Mouse (Mus musculus) CH12.LX (cell line): Measurements from ENCODE around the gene Immp2l. TPM values are rescaled to one million over a fixed set of nuclear protein-coding genes. Genes with fewer than 3 reads are reported as not detected.

Experiments used
- DNase-seq: peaks from one replicate; pipeline ENCODE4 v3.0.0-alpha.2; 2013; ENCODE audit errors: extremely low read depth
- H3K27ac ChIP-seq: 2 replicates; pipeline ENCODE4 v1.5.1; 2012; ENCODE audit warnings: low read depth, mild to moderate bottlenecking, control low read depth, moderate library complexity; ENCODE audit not compliant: insufficient read depth
- H3K27me3 ChIP-seq: replicated peaks from 2 replicates; pipeline ENCODE3; 2012; ENCODE audit warnings: inconsistent platforms
- H3K36me3 ChIP-seq, 2 experiments: replicated peaks in 1 of 2; 2 replicates each; pipeline versions ENCODE3 to v1.6.1; 2012; ENCODE audit warnings: inconsistent platforms in 1 of 2, low read length in 1 of 2, mild to moderate bottlenecking in 1 of 2, mixed read lengths in 1 of 2, moderate library complexity in 1 of 2; ENCODE audit not compliant: control insufficient read depth in 1 of 2, insufficient read depth in 1 of 2
- H3K4me1 ChIP-seq, 2 experiments: 2 replicates each; pipeline ENCODE4 v1.6.1; 2012; ENCODE audit warnings: inconsistent platforms in 1 of 2, moderate library complexity in 1 of 2; ENCODE audit not compliant: insufficient read depth in 2 of 2, control insufficient read depth in 1 of 2
- H3K4me2 ChIP-seq: 2 replicates; pipeline ENCODE4 v1.6.1; 2012; ENCODE audit warnings: low read depth, mild to moderate bottlenecking, control low read depth; ENCODE audit not compliant: poor library complexity, insufficient read depth, severe bottlenecking
- H3K4me3 ChIP-seq, 3 experiments: fragments of 150-350 bp in 1 of 3; sonication (generic) in 1 of 3; replicated peaks in 1 of 3; 2 replicates each; pipeline versions ENCODE3 to v1.5.1; 2011 to 2012; ENCODE audit warnings: low read depth in 2 of 3, low read length in 2 of 3, mild to moderate bottlenecking in 2 of 3, moderate library complexity in 2 of 3, control low read depth in 1 of 3, improper control_type of control experiment in 1 of 3, inconsistent platforms in 1 of 3, mixed read lengths in 1 of 3; ENCODE audit not compliant: poor library complexity in 1 of 3
- H3K79me2 ChIP-seq: replicated peaks from 2 replicates; pipeline ENCODE4 v1.6.1; 2012; ENCODE audit warnings: mild to moderate bottlenecking, moderate library complexity; ENCODE audit not compliant: control insufficient read depth, poor library complexity, insufficient read depth, severe bottlenecking; ENCODE audit errors: extremely low read depth
- H3K9ac ChIP-seq: 2 replicates; pipeline ENCODE4 v1.6.1; 2012; ENCODE audit warnings: low read depth, mild to moderate bottlenecking, control low read depth, moderate library complexity; ENCODE audit not compliant: insufficient read depth
- H3K9me3 ChIP-seq: replicated peaks from 2 replicates; pipeline ENCODE3; 2012; ENCODE audit warnings: low read length, inconsistent platforms, mixed read lengths
- BHLHE40 ChIP-seq: IDR thresholded peaks from 2 replicates; pipeline ENCODE4 v1.6.1; 2011; ENCODE audit warnings: mild to moderate bottlenecking, low read depth, low read length, improper control_type of control experiment
- CHD2 ChIP-seq: IDR thresholded peaks from 2 replicates; pipeline ENCODE4 v1.6.1; 2011; ENCODE audit warnings: low read length, improper control_type of control experiment
- CTCF ChIP-seq, 2 experiments: IDR thresholded peaks in 1 of 2; conservative IDR thresholded peaks in 1 of 2; 2 replicates each; pipeline ENCODE4 v1.5.1; 2011 to 2012; ENCODE audit warnings: low read depth in 2 of 2, low read length in 2 of 2, improper control_type of control experiment in 1 of 2, inconsistent platforms in 1 of 2, mild to moderate bottlenecking in 1 of 2, moderate library complexity in 1 of 2
- EP300 ChIP-seq: IDR thresholded peaks from 2 replicates; pipeline ENCODE4 v1.6.1; 2011; ENCODE audit warnings: low read length, improper control_type of control experiment
- ETS1 ChIP-seq: conservative IDR thresholded peaks from 2 replicates; pipeline ENCODE4 v1.6.1; 2012; ENCODE audit warnings: low read depth, mild to moderate bottlenecking, inconsistent platforms, low read length, improper control_type of control experiment, moderate library complexity
- HCFC1 ChIP-seq: IDR thresholded peaks from 2 replicates; pipeline ENCODE4 v1.6.1; 2012; ENCODE audit warnings: low read depth, mild to moderate bottlenecking, inconsistent platforms, low read length, improper control_type of control experiment
- IRF4 ChIP-seq: IDR thresholded peaks from 2 replicates; pipeline ENCODE4 v1.6.1; 2014; ENCODE audit warnings: low read depth, mild to moderate bottlenecking, inconsistent platforms, low read length, improper control_type of control experiment
- JUN ChIP-seq: IDR thresholded peaks from 2 replicates; pipeline ENCODE4 v1.6.1; 2011; ENCODE audit warnings: low read depth, mild to moderate bottlenecking, low read length, improper control_type of control experiment, moderate library complexity; ENCODE audit not compliant: insufficient read depth
- JUND ChIP-seq: conservative IDR thresholded peaks from 2 replicates; pipeline ENCODE4 v1.6.1; 2011; ENCODE audit warnings: low read depth, low read length, improper control_type of control experiment
- KAT2A ChIP-seq: IDR thresholded peaks from 2 replicates; pipeline ENCODE4 v1.6.1; 2012; ENCODE audit warnings: low read length, improper control_type of control experiment, inconsistent platforms; ENCODE audit not compliant: insufficient replicate concordance
- MAX ChIP-seq: IDR thresholded peaks from 2 replicates; pipeline ENCODE4 v1.6.1; 2011; ENCODE audit warnings: low read length, improper control_type of control experiment
- MXI1 ChIP-seq: IDR thresholded peaks from 2 replicates; pipeline ENCODE4 v1.6.1; 2011; ENCODE audit warnings: mild to moderate bottlenecking, low read depth, low read length, improper control_type of control experiment
- RAD21 ChIP-seq: IDR thresholded peaks from 2 replicates; pipeline ENCODE4 v1.6.1; 2011; ENCODE audit warnings: low read depth, mild to moderate bottlenecking, low read length, improper control_type of control experiment, moderate library complexity
- RCOR1 ChIP-seq: conservative IDR thresholded peaks from 2 replicates; pipeline ENCODE4 v1.6.1; 2012; ENCODE audit warnings: low read depth, mild to moderate bottlenecking, inconsistent platforms, low read length, improper control_type of control experiment
- UBTF ChIP-seq: IDR thresholded peaks from 2 replicates; pipeline ENCODE4 v1.6.1; 2012; ENCODE audit warnings: low read depth, mild to moderate bottlenecking, inconsistent platforms, low read length, improper control_type of control experiment, moderate library complexity
- USF1 ChIP-seq: IDR thresholded peaks from 2 replicates; pipeline ENCODE4 v1.6.1; 2014; ENCODE audit warnings: low read depth, mild to moderate bottlenecking, inconsistent platforms, low read length, improper control_type of control experiment
- ZC3H11A ChIP-seq: IDR thresholded peaks from 2 replicates; pipeline ENCODE4 v1.6.1; 2012; ENCODE audit warnings: low read depth, mild to moderate bottlenecking, inconsistent platforms, low read length, improper control_type of control experiment
- dilution Hi-C: fragments of 300-500 bp; cut with MboI; formaldehyde crosslinking; loops from 2 replicates; pipeline ENCODE4 v1.14.3; 2020; ENCODE audit warnings: low sequenced_read_pairs; ENCODE audit not compliant: extremely low pct_unique_long_range_greater_than_20kb, extremely low pct_ligation_motif_present
- in situ Hi-C: fragments of 300-500 bp; cut with MboI; formaldehyde crosslinking; loops from 3 replicates; pipeline ENCODE4 v1.14.3; 2019; ENCODE audit warnings: low sequenced_read_pairs, low pct_ligation_motif_present, low pct_unique_long_range_greater_than_20kb, mixed read lengths
- polyA plus RNA-seq: library from polyadenylated mRNA; unstranded; fragments of >175 nt; gene quantifications from 2 replicates; pipeline ENCODE4 v1.2.1, GENCODE M21; 2012; ENCODE audit warnings: low read depth; ENCODE audit not compliant: insufficient read length
- total RNA-seq, 2 experiments: library from RNA; depleted of rRNA; stranded (reverse); fragments of 300-350 nt in 1 of 2; fragments of >200 nt in 1 of 2; gene quantifications; 2 replicates each; pipeline ENCODE4 v1.2.3; 2012 to 2014

The Immp2l gene
- total and polyA plus RNA-seq, 3 experiments = 4.8 to 16.5 (median 9.9) TPM

- Histone ChIP-seq H3K79me2 (no peaks in the 10 kb centered on the region), H3K27me3 (no peaks in the 10 kb centered on the region), H3K4me1 (no peaks in the 10 kb centered on the region), H3K27ac (no peak overlapping the region), H3K36me3 (no peaks in the 10 kb centered on the region), H3K4me2 (no peak overlapping the region), H3K4me3 (no peak overlapping the region), H3K9me3 (no peaks in the 10 kb centered on the region), H3K9ac (no peak overlapping the region)
- no peak for DNase-seq
- in situ Hi-C loops = no loop called here
- TF ChIP-seq UBTF = no peak
- TF ChIP-seq JUND = no peak
- no peak for TF ChIP-seq JUN
- dilution Hi-C loops = no loop called here
These were observed 551.3 kb downstream of the Immp2l start for GRCm38 (mm10) chr12:41575221-41575620.

- Histone ChIP-seq H3K27me3 (no peaks in the 10 kb centered on the region), H3K36me3 (no peaks in the 10 kb centered on the region)
- TF ChIP-seq ETS1 (no peak), RAD21 (no peak), JUN (no peak), RCOR1 (no peak), BHLHE40 (no peak), CTCF (conservative IDR thresholded peaks at IDR 0.05 in 1 of 2, IDR thresholded peaks at IDR 0.05 in 1 of 2; ENCODE audit: low read depth in 2 of 2, low read length in 2 of 2) (no peak), CHD2 (no peak), MXI1 (no peak), KAT2A (no peak), HCFC1 (no peak), EP300 (no peak), MAX (no peak), USF1 (no peak), IRF4 (no peak), ZC3H11A (no peak), UBTF (no peak)
- TF ChIP-seq, all 38 proteins: peak for 0
- in situ Hi-C loops (no loop called here), dilution Hi-C loops (no loop called here)
- no peak for DNase-seq
- Histone ChIP-seq H3K79me2 (no peaks in the 10 kb centered on the region), H3K4me3 (no peak overlapping the region), H3K9ac (no peak overlapping the region), H3K4me2 (no peak overlapping the region), H3K4me1 (no peaks in the 10 kb centered on the region), H3K9me3 (no peaks in the 10 kb centered on the region), H3K27ac (no peak overlapping the region)
These were observed 569.5 kb downstream of the Immp2l start for GRCm38 (mm10) chr12:41593401-41593800.
